Mouse (Mus musculus) ES-Bruce4 (cell line): Measurements from ENCODE around the gene B3gnt2.

ENCODE experiments used
- CTCF ChIP-seq: IDR thresholded peaks from one replicate; pipeline ENCODE4 v1.8.1; 2011; ENCODE audit warnings: low read depth, low read length
- EP300 ChIP-seq: IDR thresholded peaks from 2 replicates; pipeline ENCODE4 v1.6.1; 2011; ENCODE audit warnings: low read depth, low read length; ENCODE audit not compliant: insufficient read depth
- POLR2A ChIP-seq: IDR thresholded peaks from one replicate; pipeline ENCODE4 v1.8.1; 2011; ENCODE audit warnings: low read length; ENCODE audit not compliant: insufficient read depth

DNA sequence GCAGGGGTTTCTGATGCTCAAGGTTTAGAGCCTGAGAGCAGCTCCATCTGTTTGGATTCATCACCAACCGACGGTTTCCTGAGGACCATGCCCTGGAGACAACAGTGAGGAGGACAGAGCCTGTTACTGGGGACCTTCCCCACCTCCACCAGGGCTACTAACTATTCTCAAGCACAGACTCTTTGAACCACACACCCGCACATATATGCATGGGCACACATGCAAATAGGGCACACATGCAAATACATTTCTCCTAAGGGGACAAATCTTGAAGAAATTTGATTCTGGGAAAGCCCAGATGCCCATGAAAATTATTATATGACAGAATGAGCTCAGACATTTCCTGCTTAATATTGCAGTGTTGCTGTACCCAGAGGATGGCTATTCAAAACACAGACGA is 95.3 kb downstream of the B3gnt2 start:
- TF ChIP-seq CTCF (no peak), POLR2A (no peak), EP300 (no peak)
